Mouse (Mus musculus): ENCODE measurements around the gene 2810004N23Rik.

Gene 2810004N23Rik

GRCm38 (mm10) chr8:124827387-124827786, 35.5 kb downstream of the 2810004N23Rik start:
- DNase-seq (ENCODE audit: inconsistent age in 2 of 2, low spot score in 1 of 2): peak; percentile 57 to 83

GRCm38 (mm10) chr8:124826658-124827057, 36.3 kb downstream of the 2810004N23Rik start:
- peak; percentile 69 to 87 for DNase-seq (ENCODE audit: inconsistent age in 2 of 2, low spot score in 1 of 2)

- peak in 1 of 2 experiments; percentile 16 for DNase-seq (ENCODE audit: inconsistent age in 2 of 2, low spot score in 1 of 2)
Measured at GRCm38 (mm10) chr8:124823497-124823896, 39.4 kb downstream of the 2810004N23Rik start.

GRCm38 (mm10) chr8:124820125-124820524, 42.8 kb downstream of the 2810004N23Rik start:
- DNase-seq (ENCODE audit: inconsistent age in 2 of 2, low spot score in 1 of 2): peak in 1 of 2 experiments; percentile 37

- peak in 1 of 2 experiments; percentile 13 for DNase-seq (ENCODE audit: inconsistent age in 2 of 2, low spot score in 1 of 2)
Measured at GRCm38 (mm10) chr8:124819612-124820115, 43.3 kb downstream of the 2810004N23Rik start.

- DNase-seq (ENCODE audit: inconsistent age in 2 of 2, low spot score in 1 of 2): peak in 1 of 2 experiments; percentile 35
Measured at GRCm38 (mm10) chr8:124817361-124817760, 45.6 kb downstream of the 2810004N23Rik start.

- DNase-seq (ENCODE audit: inconsistent age in 2 of 2, low spot score in 1 of 2): no peak
Measured at GRCm38 (mm10) chr8:124816866-124817265, 46.1 kb downstream of the 2810004N23Rik start.

GRCm38 (mm10) chr8:124815870-124816269, 47.0 kb downstream of the 2810004N23Rik start:
- peak in 1 of 2 experiments; percentile 26 for DNase-seq (ENCODE audit: inconsistent age in 2 of 2, low spot score in 1 of 2)

GRCm38 (mm10) chr8:124813326-124813725, 49.6 kb downstream of the 2810004N23Rik start:
- no peak for DNase-seq (ENCODE audit: inconsistent age in 2 of 2, low spot score in 1 of 2)

- no peak for DNase-seq (ENCODE audit: inconsistent age in 2 of 2, low spot score in 1 of 2)
Measured at GRCm38 (mm10) chr8:124810689-124811394, 52.1 kb downstream of the 2810004N23Rik start.

- peak in 1 of 2 experiments; percentile 51 for DNase-seq (ENCODE audit: inconsistent age in 2 of 2, low spot score in 1 of 2)
Measured at GRCm38 (mm10) chr8:124810056-124810610, 52.8 kb downstream of the 2810004N23Rik start.

- no peak for DNase-seq (ENCODE audit: inconsistent age in 2 of 2, low spot score in 1 of 2)
Measured at GRCm38 (mm10) chr8:124809419-124809818, 53.5 kb downstream of the 2810004N23Rik start.

GRCm38 (mm10) chr8:124805990-124806389, 56.9 kb downstream of the 2810004N23Rik start:
- no peak for DNase-seq (ENCODE audit: inconsistent age in 2 of 2, low spot score in 1 of 2)

GRCm38 (mm10) chr8:124803824-124804702, 58.9 kb downstream of the 2810004N23Rik start:
- no peak for DNase-seq (ENCODE audit: inconsistent age in 2 of 2, low spot score in 1 of 2)

GRCm38 (mm10) chr8:124800542-124800941, 62.4 kb downstream of the 2810004N23Rik start:
- no peak for DNase-seq (ENCODE audit: inconsistent age in 2 of 2, low spot score in 1 of 2)

GRCm38 (mm10) chr8:124795781-124796488, 67.0 kb downstream of the 2810004N23Rik start:
- DNase-seq (ENCODE audit: inconsistent age in 2 of 2, low spot score in 1 of 2): no peak

GRCm38 (mm10) chr8:124794486-124794780, 68.5 kb downstream of the 2810004N23Rik start:
- DNase-seq (ENCODE audit: inconsistent age in 2 of 2, low spot score in 1 of 2): peak; percentile 52 to 84

- DNase-seq (ENCODE audit: inconsistent age in 2 of 2, low spot score in 1 of 2): peak in 1 of 2 experiments; percentile 51
Measured at GRCm38 (mm10) chr8:124793661-124794485, 69.0 kb downstream of the 2810004N23Rik start.

- peak; percentile 89 to 96 for DNase-seq (ENCODE audit: inconsistent age in 2 of 2, low spot score in 1 of 2)
Measured at GRCm38 (mm10) chr8:124793172-124793651, 69.7 kb downstream of the 2810004N23Rik start.

- DNase-seq (ENCODE audit: inconsistent age in 2 of 2, low spot score in 1 of 2): peak; percentile 50 to 73
Measured at GRCm38 (mm10) chr8:124792708-124793107, 70.2 kb downstream of the 2810004N23Rik start, which contains the start of gene Trim67. Gene Trim67 (plus strand): TSS chr8:124793092.

Data from adrenal gland, adult (tissue).